Mouse (Mus musculus) CD4-positive, CD25-positive, alpha-beta regulatory T cell, adult 2 months (primary cell): Measurements from ENCODE around the gene 1110008L16Rik.
"Not testable (repeated sequence)": the region's sequence is repeated elsewhere in the genome, so short reads cannot be mapped to it uniquely, and the experiment has no call there.

Experiments used
- DNase-seq: peaks from one replicate; pipeline ENCODE4 v3.0.0-alpha.2; 2012; ENCODE audit warnings: low read depth, low spot score

1110008L16Rik gene

DNA sequence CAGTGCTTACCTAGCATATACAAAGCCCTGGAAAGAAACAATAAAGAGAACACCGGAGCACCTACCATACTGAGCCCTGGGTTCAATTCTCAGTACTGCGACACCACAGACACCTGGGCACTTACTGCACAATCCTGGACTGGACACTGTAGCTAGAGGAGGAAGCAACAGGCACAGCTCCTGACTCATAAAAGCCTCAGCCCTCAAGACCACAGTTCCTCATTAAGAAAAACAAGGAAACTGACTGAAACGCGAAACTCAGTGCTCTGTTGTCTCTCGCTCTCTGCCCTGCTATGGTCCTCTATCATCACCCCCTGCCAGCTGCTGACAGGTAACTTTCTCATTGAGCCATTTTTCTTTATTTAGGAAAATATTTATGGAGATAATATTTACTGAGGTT is at the start of gene 1110008L16Rik:
Gene 1110008L16Rik (plus strand): TSS at position 242 of the 400 bp plus-strand sequence.
- no peak for DNase-seq

DNA sequence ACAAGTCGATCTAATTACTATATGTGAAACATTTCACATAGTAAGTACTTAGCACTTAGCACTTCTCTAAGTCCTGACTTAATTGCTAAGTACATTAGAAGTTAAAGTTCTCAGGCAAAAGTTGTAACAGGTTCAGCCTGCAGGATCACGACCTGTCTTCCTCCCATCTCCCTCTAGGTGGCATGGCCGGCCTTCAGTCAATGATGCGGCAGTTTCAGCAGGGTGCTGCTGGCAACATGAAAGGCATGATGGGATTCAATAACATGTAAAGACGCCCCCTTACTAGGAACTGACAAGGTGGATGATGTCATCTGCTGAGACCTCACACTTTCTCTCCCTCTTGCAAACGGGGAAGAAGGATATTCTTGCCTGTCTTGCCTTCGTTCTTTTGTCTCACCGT is 37.4 kb upstream of the 1110008L16Rik start:
- not testable (repeated sequence) for DNase-seq

DNA sequence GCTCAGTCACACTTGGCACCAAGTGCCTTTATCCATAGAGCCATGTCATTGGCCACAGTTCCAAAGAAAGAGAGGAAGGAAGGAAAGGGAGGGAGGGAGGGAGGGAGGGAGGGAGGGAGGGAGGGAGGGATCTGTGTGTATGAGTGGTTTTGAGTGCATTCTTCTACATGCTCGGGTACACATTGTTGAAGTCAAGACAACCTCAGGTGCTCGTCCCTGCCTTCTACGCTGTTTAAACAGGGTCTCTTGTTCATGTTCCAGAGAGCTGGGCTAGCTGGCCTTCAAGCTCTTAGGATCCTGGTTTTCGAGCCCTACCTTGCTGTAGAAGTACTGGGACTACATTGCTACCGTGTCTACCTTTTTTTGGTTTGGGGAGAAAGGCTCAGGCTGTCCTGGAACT is 36.0 kb upstream of the 1110008L16Rik start:
- not testable (repeated sequence) for DNase-seq

DNA sequence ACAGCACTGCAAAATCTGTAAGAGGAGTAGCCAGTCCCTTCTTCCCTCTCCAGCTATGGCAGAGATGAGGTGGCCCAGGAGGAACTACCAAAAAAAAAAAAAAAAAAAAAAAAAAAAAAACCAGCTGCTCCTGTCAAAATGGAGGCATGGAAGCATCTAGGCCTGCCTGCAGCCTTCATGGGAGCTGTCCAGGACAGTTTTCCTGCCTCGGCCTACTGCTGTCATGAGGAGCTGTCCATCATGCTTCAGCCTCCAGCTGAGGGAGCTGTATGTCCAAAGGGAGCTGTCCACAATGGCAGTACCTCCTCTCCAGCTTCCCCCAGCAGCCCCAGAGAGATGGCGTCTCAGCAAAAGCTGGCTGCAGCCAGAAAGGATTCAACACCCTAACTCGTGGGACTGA is 27.1 kb upstream of the 1110008L16Rik start:
- DNase-seq = no peak

DNA sequence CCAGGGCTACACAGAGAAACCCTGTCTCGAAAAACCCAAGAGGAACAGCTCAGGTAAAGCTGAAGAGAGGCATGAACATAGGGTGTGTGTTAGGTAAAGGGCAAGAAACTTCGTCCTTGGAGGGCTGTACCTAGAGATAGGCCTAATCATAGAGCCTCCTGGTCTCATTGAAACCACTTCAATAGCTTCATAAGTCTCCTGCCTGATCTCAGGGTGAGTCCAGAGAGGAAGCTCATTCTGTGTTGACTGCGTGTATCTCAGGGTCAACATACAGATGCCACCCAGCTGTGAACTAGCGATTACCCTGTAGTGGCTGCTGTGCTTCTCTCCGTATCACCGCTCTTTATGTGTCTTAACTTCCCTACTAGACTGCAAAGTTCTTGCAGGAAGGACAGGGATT is 21.8 kb upstream of the 1110008L16Rik start:
- DNase-seq = not testable (repeated sequence)

DNA sequence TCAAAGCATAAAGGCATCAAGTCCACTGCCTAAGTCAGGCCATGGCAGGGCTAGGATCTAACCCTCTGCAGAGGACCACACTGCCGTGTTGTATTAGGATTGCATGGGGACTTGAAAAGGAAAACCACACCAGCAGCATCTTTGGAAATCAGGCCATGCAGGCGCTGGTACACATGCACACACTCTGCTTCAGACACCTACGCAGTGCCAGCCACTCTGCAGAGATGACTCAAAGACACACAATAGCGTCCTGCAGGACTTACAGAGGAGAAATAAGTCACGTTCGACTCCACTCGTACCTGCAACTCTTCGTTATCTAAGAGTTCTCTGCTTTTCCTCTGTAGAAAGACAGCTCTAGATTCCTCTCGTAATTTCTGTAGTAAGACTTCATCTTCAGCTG is 1.3 kb upstream of the 1110008L16Rik start:
- DNase-seq = no peak

DNA sequence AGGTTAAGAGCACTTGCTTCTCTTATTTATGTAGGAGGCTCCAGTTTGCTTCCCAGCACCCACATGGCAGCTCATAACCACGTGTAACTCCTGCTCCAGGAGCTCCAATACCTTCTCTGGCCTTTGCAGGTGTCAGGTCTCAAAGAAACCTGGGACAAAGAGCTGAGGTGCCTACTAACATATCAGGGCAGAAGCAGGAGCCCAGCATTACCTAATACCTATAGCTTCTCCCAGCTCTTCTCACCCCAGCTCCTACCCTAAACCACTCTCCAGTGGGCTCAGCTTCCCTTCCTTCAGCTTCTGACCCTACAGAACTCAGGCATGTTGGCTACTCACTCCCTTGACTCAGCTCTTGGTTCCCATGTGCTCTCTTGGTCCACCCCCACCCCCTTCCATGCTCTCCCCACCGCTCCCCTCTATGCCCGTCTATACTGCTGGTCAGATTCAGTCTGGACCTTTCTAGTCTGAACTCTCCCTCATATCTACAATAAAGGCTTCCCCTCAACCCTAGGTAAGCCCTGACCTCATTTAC is 1.5 kb downstream of the 1110008L16Rik start:
- DNase-seq = no peak

DNA sequence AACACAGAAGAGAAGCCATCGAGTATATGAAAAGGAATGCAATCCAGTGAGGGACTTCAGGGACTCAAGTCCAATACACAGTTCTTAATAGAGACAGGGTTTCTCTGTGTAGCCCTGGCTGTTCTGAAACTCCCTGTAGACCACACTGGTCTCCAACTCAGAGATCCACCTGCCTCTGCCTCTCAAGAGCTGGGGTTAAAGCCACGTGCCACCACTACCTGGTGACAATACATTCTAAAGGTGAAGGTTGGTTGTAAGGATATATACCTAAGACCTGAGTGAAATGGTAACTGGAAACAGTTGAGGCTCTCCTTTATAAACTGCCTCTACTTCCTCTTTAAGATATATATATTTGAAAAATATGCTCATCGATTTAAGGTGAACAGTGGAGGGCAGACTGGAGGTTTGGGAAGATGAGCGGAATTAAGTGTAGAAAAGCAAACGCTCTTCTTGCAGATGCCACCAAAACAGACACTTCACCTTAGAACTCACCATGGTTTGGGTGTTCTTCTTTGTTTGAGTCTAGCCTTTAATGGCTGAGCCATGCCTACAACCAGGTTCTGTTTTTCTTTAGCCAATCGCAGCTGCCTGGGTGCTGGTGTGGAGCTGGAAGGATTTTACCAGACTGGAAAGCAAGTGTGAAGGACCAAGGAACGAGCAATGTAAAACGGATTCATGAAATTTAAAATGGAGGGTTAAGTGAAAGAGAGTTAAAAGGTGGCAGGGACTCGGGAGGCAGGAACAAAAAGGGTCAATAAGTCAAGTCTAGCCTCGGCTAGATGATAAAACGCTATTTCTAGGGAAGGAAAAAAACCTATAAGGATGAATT is 2.3 kb downstream of the 1110008L16Rik start:
- DNase-seq = peak; percentile 22

- peak; percentile 95 for DNase-seq
Measured at GRCm38 (mm10) chr12:55302485-55303441, 3.4 kb downstream of the 1110008L16Rik start, which contains the start of gene Ppp2r3c. Gene Ppp2r3c (minus strand): TSS chr12:55302998.

- DNase-seq = peak; percentile 21
Measured at GRCm38 (mm10) chr12:55306371-55306770, 7.0 kb downstream of the 1110008L16Rik start.

DNA sequence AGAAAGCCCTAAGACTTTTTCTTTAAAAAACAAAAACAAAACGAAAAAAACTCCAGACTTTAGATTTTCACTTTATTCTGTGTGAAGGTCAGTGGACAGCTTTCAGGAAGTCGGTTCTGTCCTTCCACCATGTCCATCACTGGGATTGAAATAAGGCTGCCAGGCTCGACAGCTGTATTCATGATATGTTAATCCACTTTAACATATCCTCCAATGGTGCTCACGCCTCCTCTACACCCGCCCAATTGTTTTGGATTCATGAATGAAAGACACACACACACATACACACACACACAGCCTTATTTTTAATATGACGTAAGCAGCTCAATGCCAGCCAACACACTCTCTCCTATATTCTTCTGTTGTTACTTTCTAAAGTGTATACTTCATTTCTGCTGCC is 8.2 kb downstream of the 1110008L16Rik start:
- DNase-seq = no peak

- no peak for DNase-seq
Measured at GRCm38 (mm10) chr12:55308731-55309130, 9.4 kb downstream of the 1110008L16Rik start.

GRCm38 (mm10) chr12:55309501-55309900 is 10.1 kb downstream of the 1110008L16Rik start:
- no peak for DNase-seq

- DNase-seq = no peak
Measured at GRCm38 (mm10) chr12:55311841-55312240, 12.5 kb downstream of the 1110008L16Rik start.

GRCm38 (mm10) chr12:55313901-55314300 is 14.5 kb downstream of the 1110008L16Rik start:
- DNase-seq = peak; percentile 21

DNA sequence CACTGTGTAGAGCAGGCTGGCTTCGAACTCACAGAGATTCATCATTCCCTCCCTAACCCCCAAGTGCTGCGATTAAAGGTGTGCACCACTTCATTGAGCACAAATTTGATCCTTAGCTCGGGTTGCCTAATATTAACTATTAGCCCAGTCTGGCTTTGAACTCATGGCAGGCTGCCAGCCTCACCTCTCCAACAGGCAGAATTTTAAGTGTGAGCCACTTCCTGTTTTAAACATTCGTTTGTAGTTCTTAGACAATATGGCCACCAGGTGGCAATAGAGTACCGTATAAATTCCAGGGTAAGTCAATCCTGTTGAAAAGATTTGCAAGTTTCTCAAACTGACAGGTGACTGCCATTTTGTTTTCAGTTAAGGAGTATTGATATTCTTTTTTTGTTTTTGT is 15.8 kb downstream of the 1110008L16Rik start:
- DNase-seq = peak; percentile 93

GRCm38 (mm10) chr12:55321642-55322291 is 22.4 kb downstream of the 1110008L16Rik start:
- no peak for DNase-seq

DNA sequence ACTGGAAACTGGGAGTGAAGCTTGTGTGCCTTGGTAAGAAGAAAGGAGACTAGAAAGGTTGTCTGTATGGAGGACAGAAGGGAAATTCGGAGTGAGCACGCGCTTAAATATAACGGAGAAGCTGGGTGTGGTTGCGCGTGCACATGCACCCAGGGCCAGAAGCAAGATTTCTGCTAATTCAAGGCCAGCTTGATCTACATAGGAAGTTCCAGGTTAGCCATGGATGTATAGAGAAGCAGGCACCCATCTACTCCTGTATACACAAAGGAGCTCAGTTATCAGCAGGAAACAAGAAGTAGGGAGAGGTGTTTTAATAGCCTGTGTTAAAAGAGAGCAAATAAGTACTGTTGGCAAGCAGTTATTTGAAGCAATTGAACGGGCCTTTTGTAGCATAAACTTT is 26.3 kb downstream of the 1110008L16Rik start:
- no peak for DNase-seq

- no peak for DNase-seq
Measured at GRCm38 (mm10) chr12:55328784-55329183, 29.4 kb downstream of the 1110008L16Rik start.

- DNase-seq = no peak
Measured at GRCm38 (mm10) chr12:55329351-55329750, 30.0 kb downstream of the 1110008L16Rik start.

- DNase-seq = no peak
Measured at GRCm38 (mm10) chr12:55333662-55334061, 34.3 kb downstream of the 1110008L16Rik start.
